Mouse (Mus musculus): ENCODE measurements around the gene Plekhg3. TPM values are rescaled to one million over a fixed set of nuclear protein-coding genes. Genes with fewer than 3 reads are reported as not detected.

Plekhg3 gene
- polyA plus RNA-seq, 1 experiment from 2014 or later = 4.3 TPM

DNA sequence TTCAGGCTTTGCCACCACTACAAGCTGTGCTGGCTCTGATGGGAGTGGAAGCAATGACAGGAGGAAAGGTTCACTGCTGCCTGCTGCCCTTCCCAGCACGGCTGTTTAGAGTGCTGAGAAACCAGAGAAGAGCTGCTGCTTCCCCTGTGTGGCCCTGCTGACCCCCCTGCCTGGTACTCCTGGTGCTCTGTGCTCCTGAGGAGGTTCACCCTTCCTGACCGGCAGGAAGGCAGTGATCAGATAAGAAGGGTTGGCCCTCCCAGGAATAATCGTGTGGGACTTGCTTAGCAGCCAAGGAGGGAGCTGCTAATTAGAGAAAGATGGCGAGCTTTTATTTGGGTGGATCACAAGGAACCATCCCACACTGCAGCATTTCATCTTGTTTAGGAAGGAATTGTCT is 15.8 kb upstream of the Plekhg3 start:
- no peak overlapping the region for H3K4me3 ChIP-seq (ENCODE audit: low read depth, low read length)
- H3K9ac ChIP-seq (ENCODE audit: low read length) = no peak overlapping the region
- no peak overlapping the region for H3K27ac ChIP-seq (replicated peaks; ENCODE audit: low read depth, low read length)
- WGBS = 14% methylated on average over 4 of the region's 4 CpGs
- H3K4me2 ChIP-seq (ENCODE audit: low read depth, severe bottlenecking) = no peak overlapping the region
- no peaks in the 10 kb centered on the region for H3K36me3 ChIP-seq (ENCODE audit: control insufficient read depth, insufficient read depth, low read length)
- DNase-seq (ENCODE audit: low spot score) = no peak
- no peaks in the 10 kb centered on the region for H3K4me1 ChIP-seq (ENCODE audit: control insufficient read depth, insufficient read depth, low read length)
- no peak for ATAC-seq (ENCODE audit: insufficient number of reproducible peaks, low FRiP score, low TSS enrichment, low read depth)
- no peaks in the 10 kb centered on the region for H3K27me3 ChIP-seq (ENCODE audit: control insufficient read depth, insufficient read depth, low read length)
- H3K9me3 ChIP-seq (ENCODE audit: control insufficient read depth, low read length) = no peaks in the 10 kb centered on the region

DNA sequence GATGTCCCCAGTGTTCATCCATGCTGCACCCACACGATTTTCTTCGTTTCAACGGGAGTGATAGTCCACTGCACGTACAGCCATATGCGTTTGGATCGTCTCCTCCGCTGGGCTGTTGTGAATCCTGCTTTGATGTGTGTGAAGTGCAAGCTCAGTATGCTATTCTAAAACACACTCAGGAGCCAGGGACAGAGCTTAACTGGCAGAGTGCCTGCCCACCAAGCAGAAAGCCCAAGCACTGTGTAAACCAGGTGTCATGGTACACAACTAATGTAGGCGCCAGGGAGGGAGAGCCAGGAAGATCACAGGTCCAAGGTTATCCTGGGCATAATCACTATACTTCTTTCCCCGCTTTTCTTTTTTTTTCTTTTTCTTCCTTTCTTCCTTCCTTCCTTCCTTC is 12.7 kb upstream of the Plekhg3 start:
- Histone ChIP-seq H3K4me2 (ENCODE audit: low read depth, severe bottlenecking) (no peak overlapping the region), H3K27ac (replicated peaks; ENCODE audit: low read depth, low read length) (no peak overlapping the region), H3K36me3 (ENCODE audit: control insufficient read depth, insufficient read depth, low read length) (no peaks in the 10 kb centered on the region), H3K9me3 (ENCODE audit: control insufficient read depth, low read length) (no peaks in the 10 kb centered on the region), H3K27me3 (ENCODE audit: control insufficient read depth, insufficient read depth, low read length) (no peaks in the 10 kb centered on the region), H3K9ac (ENCODE audit: low read length) (no peak overlapping the region), H3K4me3 (ENCODE audit: low read depth, low read length) (no peak overlapping the region), H3K4me1 (ENCODE audit: control insufficient read depth, insufficient read depth, low read length) (no peaks in the 10 kb centered on the region)
- DNase-seq (ENCODE audit: low spot score) (no peak), ATAC-seq (ENCODE audit: insufficient number of reproducible peaks, low FRiP score, low TSS enrichment, low read depth) (no peak)
- 93% methylated on average over 9 of the region's 9 CpGs for WGBS

DNA sequence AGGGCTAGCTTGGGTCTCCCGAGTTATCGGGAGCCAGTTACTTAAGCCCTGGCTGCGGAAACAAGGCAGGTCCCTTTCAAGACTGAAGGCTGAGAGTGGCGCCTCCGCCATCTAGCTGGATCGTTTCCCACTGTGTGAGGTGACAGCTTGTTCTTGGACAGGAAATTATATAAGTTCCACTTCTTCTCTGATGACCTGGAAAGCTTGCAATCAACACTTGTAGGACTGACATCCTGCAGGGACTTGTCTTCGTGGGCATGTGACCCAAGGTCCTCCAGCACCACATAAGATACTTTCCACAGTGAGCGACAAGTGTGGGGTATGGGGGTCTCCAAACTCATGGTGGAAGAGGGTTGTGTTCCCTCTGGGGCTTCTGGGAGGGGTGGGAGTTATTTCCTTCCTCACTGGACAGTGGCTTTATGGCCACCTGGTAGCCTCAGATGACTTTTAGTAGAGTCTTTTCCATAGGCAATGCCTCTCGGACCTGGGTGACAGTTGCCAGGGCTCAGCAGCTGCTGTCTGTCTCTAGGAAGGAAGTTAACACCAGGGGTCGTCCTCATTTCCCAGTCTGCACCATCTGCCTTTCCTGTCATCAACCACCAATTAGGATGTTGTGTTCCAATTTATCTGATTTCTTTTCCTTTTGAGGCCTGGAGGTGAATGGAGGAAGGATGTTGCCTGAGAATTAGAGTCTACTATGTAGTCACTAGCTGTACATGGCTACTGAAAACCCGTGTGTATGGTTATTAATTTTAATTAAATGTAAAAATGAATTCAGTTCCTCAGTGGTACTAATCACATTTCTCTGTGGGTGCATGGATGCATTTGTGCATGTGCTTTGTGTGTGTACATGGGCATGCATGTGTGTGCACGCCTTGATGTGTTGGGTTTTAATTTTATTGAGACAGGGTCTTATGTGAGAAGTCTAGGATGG is 11.5 kb upstream of the Plekhg3 start:
- Histone ChIP-seq H3K4me3 (ENCODE audit: low read depth, low read length) (no peak overlapping the region), H3K27ac (replicated peaks; ENCODE audit: low read depth, low read length) (no peak overlapping the region), H3K4me2 (ENCODE audit: low read depth, severe bottlenecking) (no peak overlapping the region), H3K27me3 (ENCODE audit: control insufficient read depth, insufficient read depth, low read length) (no peaks in the 10 kb centered on the region), H3K9ac (ENCODE audit: low read length) (no peak overlapping the region), H3K9me3 (ENCODE audit: control insufficient read depth, low read length) (no peaks in the 10 kb centered on the region), H3K4me1 (ENCODE audit: control insufficient read depth, insufficient read depth, low read length) (no peaks in the 10 kb centered on the region), H3K36me3 (ENCODE audit: control insufficient read depth, insufficient read depth, low read length) (no peaks in the 10 kb centered on the region)
- DNase-seq (ENCODE audit: low spot score) = no peak
- ATAC-seq (ENCODE audit: insufficient number of reproducible peaks, low FRiP score, low TSS enrichment, low read depth) = no peak
- 84% methylated on average over 12 of the region's 12 CpGs for WGBS

DNA sequence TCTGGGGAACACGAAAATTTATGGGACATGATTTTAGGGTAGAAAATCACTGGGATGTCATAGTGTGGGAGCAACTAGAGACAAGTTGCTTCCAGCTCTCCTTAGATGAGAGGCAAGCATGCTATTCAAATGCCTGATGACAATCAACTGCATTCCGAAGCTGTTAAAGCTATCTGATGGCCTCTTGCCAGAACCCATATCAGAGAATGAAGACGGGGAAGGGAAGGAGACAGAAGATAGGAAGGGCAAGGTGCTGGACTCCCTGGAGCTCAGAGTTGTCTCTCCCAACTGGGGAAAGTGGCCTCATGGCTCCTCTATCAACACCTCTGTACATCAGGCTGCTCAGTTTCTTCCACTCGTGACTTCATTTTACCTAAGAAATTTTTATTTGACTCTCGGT is 7.0 kb upstream of the Plekhg3 start:
- H3K4me1 ChIP-seq (ENCODE audit: control insufficient read depth, insufficient read depth, low read length) = no peaks in the 10 kb centered on the region
- 82% methylated on average over 5 of the region's 5 CpGs for WGBS
- DNase-seq (ENCODE audit: low spot score) = no peak
- no peak overlapping the region for H3K27ac ChIP-seq (replicated peaks; ENCODE audit: low read depth, low read length)
- no peak overlapping the region for H3K4me3 ChIP-seq (ENCODE audit: low read depth, low read length)
- no peaks in the 10 kb centered on the region for H3K9me3 ChIP-seq (ENCODE audit: control insufficient read depth, low read length)
- H3K27me3 ChIP-seq (ENCODE audit: control insufficient read depth, insufficient read depth, low read length) = no peaks in the 10 kb centered on the region
- H3K9ac ChIP-seq (ENCODE audit: low read length) = no peak overlapping the region
- H3K36me3 ChIP-seq (ENCODE audit: control insufficient read depth, insufficient read depth, low read length) = no peaks in the 10 kb centered on the region
- H3K4me2 ChIP-seq (ENCODE audit: low read depth, severe bottlenecking) = no peak overlapping the region
- no peak for ATAC-seq (ENCODE audit: insufficient number of reproducible peaks, low FRiP score, low TSS enrichment, low read depth)

DNA sequence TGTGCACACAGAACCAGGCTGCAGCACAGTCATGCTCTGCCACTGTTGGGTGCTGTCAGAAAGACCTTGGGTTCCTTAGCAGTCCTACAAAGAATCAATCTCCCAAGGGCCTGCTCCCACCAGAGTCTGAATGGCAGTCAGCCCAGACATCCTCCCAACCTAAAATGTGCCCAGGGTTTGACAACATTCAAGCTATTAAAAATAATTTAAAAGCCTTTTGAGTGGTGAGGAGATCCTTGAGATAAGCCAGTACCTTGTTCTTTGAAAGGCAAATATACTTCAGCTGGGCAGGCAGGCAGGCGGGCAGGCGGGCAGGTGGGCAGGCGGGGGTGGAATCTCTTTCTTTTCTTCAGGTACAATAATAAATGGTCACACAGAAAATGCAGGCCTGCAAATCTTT is 5.8 kb upstream of the Plekhg3 start:
- WGBS = 89% methylated on average over 3 of the region's 3 CpGs
- Histone ChIP-seq H3K36me3 (ENCODE audit: control insufficient read depth, insufficient read depth, low read length) (no peaks in the 10 kb centered on the region), H3K4me2 (ENCODE audit: low read depth, severe bottlenecking) (no peak overlapping the region), H3K27ac (replicated peaks; ENCODE audit: low read depth, low read length) (no peak overlapping the region), H3K4me3 (ENCODE audit: low read depth, low read length) (no peak overlapping the region), H3K9me3 (ENCODE audit: control insufficient read depth, low read length) (no peaks in the 10 kb centered on the region), H3K9ac (ENCODE audit: low read length) (no peak overlapping the region), H3K4me1 (ENCODE audit: control insufficient read depth, insufficient read depth, low read length) (no peaks in the 10 kb centered on the region), H3K27me3 (ENCODE audit: control insufficient read depth, insufficient read depth, low read length) (no peaks in the 10 kb centered on the region)
- ATAC-seq (ENCODE audit: insufficient number of reproducible peaks, low FRiP score, low TSS enrichment, low read depth) = no peak
- DNase-seq (ENCODE audit: low spot score) = no peak

DNA sequence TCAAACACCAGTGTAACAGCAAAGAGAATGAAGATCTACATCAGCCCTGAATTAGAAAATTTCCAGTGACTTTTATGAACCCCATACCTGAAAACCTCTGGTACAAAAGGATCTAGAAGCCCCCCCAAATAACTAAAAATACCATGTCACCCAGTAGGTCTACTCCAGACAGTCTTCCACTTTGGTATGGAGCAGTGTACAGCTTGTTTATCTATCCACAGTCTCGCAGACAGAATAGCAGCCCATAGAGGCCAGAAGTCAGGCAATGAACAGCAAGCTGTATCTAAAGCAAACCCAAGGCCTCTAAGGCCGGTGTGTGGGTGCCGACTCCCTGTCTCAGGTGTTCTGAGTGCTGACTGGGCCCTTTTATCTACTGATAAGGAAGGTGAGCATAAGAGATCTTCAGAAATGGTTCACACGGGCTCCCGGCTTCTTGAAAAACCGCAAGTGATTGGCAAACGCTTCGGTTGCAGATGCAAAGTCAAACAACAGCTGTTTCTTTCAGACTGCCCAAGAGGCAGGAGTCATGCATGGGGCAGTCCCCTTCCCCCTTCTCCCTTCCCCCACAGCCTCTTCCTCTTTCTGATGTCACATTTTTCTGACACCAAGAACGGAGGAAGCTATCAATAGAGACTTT is 3.3 kb upstream of the Plekhg3 start:
- H3K27ac ChIP-seq (replicated peaks; ENCODE audit: low read depth, low read length) = no peak overlapping the region
- H3K36me3 ChIP-seq (ENCODE audit: control insufficient read depth, insufficient read depth, low read length) = no peaks in the 10 kb centered on the region
- H3K27me3 ChIP-seq (ENCODE audit: control insufficient read depth, insufficient read depth, low read length) = no peaks in the 10 kb centered on the region
- WGBS = 74% methylated on average over 9 of the region's 9 CpGs
- no peak for ATAC-seq (ENCODE audit: insufficient number of reproducible peaks, low FRiP score, low TSS enrichment, low read depth)
- no peak for DNase-seq (ENCODE audit: low spot score)
- no peaks in the 10 kb centered on the region for H3K9me3 ChIP-seq (ENCODE audit: control insufficient read depth, low read length)
- H3K9ac ChIP-seq (ENCODE audit: low read length) = no peak overlapping the region
- no peak overlapping the region for H3K4me3 ChIP-seq (ENCODE audit: low read depth, low read length)
- H3K4me2 ChIP-seq (ENCODE audit: low read depth, severe bottlenecking) = no peak overlapping the region
- H3K4me1 ChIP-seq (ENCODE audit: control insufficient read depth, insufficient read depth, low read length) = peaks cover 8% of the 10 kb centered on the region

DNA sequence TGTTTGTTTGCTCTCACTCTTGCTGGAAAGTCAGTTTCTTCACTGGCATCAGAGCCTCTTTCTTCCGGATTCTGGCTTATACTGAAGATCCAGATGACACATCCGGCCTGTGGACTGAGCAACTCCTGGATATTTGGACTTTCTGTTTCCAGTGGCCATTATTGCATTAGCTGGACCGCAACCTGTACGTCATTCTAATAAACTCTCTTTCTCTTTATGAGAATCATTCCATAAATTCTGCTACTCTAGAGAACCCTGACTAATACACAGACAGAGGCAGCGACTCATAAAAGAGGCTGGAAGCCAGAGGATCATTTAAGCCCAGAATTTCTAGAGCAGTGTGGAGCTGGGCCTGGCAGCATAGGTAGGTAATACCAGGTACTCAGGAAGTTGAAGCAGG is 1.9 kb upstream of the Plekhg3 start:
- Histone ChIP-seq H3K9ac (ENCODE audit: low read length) (no peak overlapping the region), H3K9me3 (ENCODE audit: control insufficient read depth, low read length) (no peaks in the 10 kb centered on the region), H3K4me3 (ENCODE audit: low read depth, low read length) (no peak overlapping the region), H3K36me3 (ENCODE audit: control insufficient read depth, insufficient read depth, low read length) (no peaks in the 10 kb centered on the region), H3K27ac (replicated peaks; ENCODE audit: low read depth, low read length) (no peak overlapping the region), H3K4me2 (ENCODE audit: low read depth, severe bottlenecking) (no peak overlapping the region), H3K27me3 (ENCODE audit: control insufficient read depth, insufficient read depth, low read length) (no peaks in the 10 kb centered on the region), H3K4me1 (ENCODE audit: control insufficient read depth, insufficient read depth, low read length) (peaks cover 8% of the 10 kb centered on the region)
- ATAC-seq (ENCODE audit: insufficient number of reproducible peaks, low FRiP score, low TSS enrichment, low read depth) = no peak
- WGBS = 80% methylated on average over 5 of the region's 5 CpGs
- DNase-seq (ENCODE audit: low spot score) = no peak

DNA sequence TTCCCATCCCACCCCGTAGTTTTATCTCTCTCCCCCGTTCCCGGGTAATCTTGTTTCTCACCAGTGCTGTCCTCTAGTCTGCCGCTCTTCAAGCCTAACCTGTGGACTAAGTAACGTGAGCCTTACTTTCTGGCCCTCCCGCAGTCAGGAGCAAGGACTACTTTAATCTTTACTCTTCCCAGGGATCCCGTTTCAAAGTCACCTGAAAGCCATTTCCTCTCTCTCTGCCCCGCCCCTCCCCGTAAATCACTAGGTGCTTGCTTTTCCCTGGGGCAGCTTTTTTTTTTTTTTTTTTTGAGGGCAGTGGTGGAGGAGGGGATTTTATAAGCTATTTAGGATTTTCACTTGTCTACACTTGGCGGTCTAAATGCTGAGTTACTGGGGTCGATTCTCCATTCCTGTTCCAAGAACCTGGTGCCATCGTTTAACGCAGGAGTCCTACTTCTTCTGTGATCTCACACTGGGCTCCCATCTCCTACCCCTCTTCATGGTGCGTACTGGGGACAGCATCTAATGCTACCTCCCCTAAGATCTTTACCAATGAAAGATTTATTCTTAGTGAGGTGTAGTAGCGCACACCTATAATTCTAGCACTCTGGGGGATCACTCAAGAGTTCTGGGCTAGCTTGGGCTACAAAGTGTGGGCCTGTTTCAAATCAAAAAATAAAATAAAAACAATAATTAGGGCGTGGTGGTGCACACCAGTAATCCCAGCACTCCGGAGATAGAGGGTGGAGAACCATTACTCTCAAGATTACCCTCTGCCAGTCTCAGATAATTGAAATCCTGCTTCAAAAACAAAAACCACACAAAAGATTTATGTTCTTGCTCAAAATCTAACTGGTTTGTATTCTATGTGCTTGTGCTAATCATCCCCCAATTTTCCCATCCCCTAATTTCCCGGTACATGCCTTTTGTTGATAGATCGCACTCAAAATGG is 1.6 kb downstream of the Plekhg3 start:
- ATAC-seq (ENCODE audit: insufficient number of reproducible peaks, low FRiP score, low TSS enrichment, low read depth) (peak; percentile 58), DNase-seq (ENCODE audit: low spot score) (peak; percentile 71)
- Histone ChIP-seq H3K36me3 (ENCODE audit: control insufficient read depth, insufficient read depth, low read length) (no peaks in the 10 kb centered on the region), H3K9ac (ENCODE audit: low read length) (no peak overlapping the region; the same call in 1 of the 2 replicates), H3K4me1 (ENCODE audit: control insufficient read depth, insufficient read depth, low read length) (peaks cover 20% of the 10 kb centered on the region), H3K4me2 (ENCODE audit: low read depth, severe bottlenecking) (peak overlapping the region; percentile 97), H3K9me3 (ENCODE audit: control insufficient read depth, low read length) (no peaks in the 10 kb centered on the region), H3K4me3 (ENCODE audit: low read depth, low read length) (peak overlapping the region; percentile 66), H3K27ac (replicated peaks; ENCODE audit: low read depth, low read length) (no peak overlapping the region), H3K27me3 (ENCODE audit: control insufficient read depth, insufficient read depth, low read length) (no peaks in the 10 kb centered on the region)
- WGBS = under 1% methylated on average over 19 of the region's 19 CpGs

All from limb, embryonic 11.5 days (tissue).